Mouse (Mus musculus): ENCODE data around the gene Acsl1. TPM values are rescaled to one million over a fixed set of nuclear protein-coding genes. Genes with fewer than 3 reads are reported as not detected.
"Not testable (repeated sequence)": the region's sequence is repeated elsewhere in the genome, so short reads cannot be mapped to it uniquely, and the experiment has no call there.

The Acsl1 gene
- total RNA-seq, 2 experiments from 2014 or later: 45.7 to 48.2 TPM

DNA sequence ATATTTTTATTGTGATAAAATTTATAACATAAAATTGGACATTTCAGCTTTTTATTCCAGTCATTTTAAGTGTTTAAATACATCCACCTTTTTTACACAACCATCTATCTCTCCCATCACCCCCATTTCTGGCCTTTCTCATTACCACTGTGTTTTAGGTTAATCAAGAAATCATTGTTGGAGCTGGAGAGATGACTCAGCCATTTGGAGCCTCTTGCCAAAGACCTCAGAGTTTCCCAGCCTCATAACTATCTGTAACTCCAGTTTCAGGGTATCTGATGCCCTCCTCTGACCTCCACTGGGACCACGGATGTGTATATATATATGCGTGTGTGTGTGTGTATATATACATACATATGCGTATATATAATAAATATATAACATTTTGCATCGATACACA, 80.2 kb downstream of the Acsl1 start:
- DNase-seq (ENCODE audit: extremely low spot score in 1 of 2, low spot score in 1 of 2): no peak

DNA sequence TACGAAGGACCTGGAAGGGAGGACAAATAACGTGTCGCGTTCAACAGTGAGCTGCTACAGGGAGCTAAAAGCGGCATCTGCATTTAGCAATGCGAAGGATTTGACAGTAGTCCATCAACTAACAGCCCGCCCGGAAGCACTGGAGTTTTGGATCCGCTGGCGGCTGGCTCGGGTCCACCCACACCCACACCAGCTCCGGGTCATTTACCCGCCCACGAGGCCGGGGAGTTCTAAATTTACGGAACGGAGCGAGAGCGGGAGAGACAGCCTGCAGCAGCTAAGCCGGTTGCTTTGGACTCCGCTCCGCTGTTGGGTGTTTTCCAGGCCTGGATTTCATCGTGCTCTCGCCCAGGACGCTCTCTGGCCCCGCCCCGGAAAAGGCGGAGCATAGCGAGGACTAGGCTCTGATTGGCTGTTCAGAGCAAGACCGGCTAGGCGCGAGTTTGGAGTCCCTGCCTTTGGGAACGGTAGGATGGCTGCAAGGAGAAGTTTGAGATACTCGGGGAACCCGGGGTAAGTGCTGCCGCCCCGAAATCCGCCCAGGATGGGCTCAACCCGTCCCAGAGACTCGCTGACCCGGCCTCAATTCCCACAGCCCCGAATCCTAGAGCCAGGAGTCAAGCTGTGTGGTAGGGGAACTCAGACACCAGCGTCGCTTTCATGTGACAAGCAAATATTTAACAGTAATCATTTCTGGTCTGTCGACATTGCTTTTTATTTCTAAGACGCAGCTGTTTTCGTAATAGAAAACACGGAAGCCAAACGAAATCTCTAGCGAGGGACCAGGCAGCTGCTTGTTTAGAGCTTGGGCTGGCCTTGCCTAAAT, 81.0 kb downstream of the Acsl1 start, which contains the start of gene Cenpu:
TSS of gene Cenpu (plus strand) at position 414 of the 826 bp plus-strand sequence.
- DNase-seq (ENCODE audit: extremely low spot score in 1 of 2, low spot score in 1 of 2): peak; percentile 96 to 99

- DNase-seq (ENCODE audit: extremely low spot score in 1 of 2, low spot score in 1 of 2): no peak
These were observed 81.6 kb downstream of the Acsl1 start for GRCm38 (mm10) chr8:46552441-46552765.

- DNase-seq (ENCODE audit: extremely low spot score in 1 of 2, low spot score in 1 of 2): peak in 1 of 2 experiments; percentile 41
These were observed 88.6 kb downstream of the Acsl1 start for GRCm38 (mm10) chr8:46559428-46559827.

- no peak for DNase-seq (ENCODE audit: extremely low spot score in 1 of 2, low spot score in 1 of 2)
These were observed 91.5 kb downstream of the Acsl1 start for GRCm38 (mm10) chr8:46562333-46562732.

DNA sequence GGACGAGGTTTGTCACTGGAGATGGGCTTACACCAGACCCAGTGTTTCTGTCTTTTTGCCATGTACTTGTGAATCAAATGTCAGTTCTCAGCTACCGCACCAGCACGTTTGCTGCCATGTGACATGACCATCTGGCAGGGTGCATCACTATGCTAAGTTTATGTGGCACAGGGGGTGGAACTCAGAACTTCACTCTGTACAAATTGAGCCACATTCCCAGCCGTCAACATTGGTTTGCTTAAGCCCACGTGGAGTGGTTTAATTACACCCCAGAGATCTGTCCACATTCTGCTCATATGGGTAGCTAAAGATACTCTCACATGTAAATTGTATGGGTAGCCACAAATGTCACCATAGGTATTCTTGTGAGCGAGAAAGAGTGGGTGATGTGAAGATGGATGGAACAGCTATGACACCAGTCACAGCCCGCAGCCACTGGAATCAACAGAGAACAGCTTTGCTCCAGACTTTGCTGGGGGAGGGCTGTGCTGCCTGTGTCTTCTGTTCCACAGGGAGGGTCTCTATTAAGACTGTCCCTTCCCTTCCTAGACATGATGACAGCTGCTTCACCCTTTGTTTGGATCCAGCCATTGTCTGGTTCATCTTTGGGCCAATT, 96.2 kb downstream of the Acsl1 start:
- DNase-seq (ENCODE audit: extremely low spot score in 1 of 2, low spot score in 1 of 2): peak; percentile 46 to 65

- no peak for DNase-seq (ENCODE audit: extremely low spot score in 1 of 2, low spot score in 1 of 2)
These were observed 97.1 kb downstream of the Acsl1 start for GRCm38 (mm10) chr8:46567946-46568345.

DNA sequence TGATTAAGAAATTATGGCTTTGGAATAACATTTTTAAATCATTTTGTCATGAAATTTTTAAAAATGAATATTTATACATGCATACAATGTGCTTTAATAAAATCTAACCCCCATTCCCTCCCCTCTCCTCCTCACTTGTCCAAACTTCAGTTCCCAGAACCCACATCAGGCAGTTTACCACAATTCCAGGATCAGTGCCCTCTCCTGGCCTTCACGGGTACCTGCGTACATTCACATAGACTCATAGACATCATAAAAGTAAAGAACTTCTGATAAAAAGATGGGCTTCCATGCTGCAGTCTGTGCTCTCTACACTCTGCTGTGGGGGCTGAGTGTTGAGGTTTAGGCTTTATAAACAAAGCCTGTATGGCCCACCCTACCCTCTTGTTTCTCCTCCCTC, 98.1 kb downstream of the Acsl1 start:
- no peak for DNase-seq (ENCODE audit: extremely low spot score in 1 of 2, low spot score in 1 of 2)

- no peak for DNase-seq (ENCODE audit: extremely low spot score in 1 of 2, low spot score in 1 of 2)
These were observed 99.0 kb downstream of the Acsl1 start for GRCm38 (mm10) chr8:46569659-46570441.

DNA sequence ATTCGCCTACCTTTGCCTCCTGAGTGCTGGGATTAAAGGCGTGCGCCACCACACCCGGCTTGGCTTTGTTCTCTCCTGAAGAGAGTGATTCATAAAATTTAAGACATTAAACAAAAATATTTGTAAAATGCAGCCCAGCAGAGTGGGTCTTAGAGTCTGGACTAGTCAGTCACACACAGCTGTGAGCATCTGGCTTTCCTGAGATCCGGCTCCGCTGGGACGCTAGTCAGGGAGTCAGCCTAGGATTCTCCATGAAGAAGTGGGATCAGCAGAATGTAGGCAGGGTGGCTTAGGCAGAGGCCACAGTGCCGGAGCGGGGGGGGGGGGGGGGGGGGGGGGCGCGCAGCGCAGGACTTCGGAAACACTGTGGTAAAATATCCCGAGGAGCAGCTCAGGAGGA, 99.8 kb downstream of the Acsl1 start:
- DNase-seq (ENCODE audit: extremely low spot score in 1 of 2, low spot score in 1 of 2): no peak

GRCm38 (mm10) chr8:46573446-46573845, 102.6 kb downstream of the Acsl1 start:
- DNase-seq (ENCODE audit: extremely low spot score in 1 of 2, low spot score in 1 of 2): no peak

GRCm38 (mm10) chr8:46573964-46574363, 103.1 kb downstream of the Acsl1 start:
- no peak for DNase-seq (ENCODE audit: extremely low spot score in 1 of 2, low spot score in 1 of 2)

- DNase-seq (ENCODE audit: extremely low spot score in 1 of 2, low spot score in 1 of 2): no peak
These were observed 108.0 kb downstream of the Acsl1 start for GRCm38 (mm10) chr8:46578794-46579193.

- DNase-seq (ENCODE audit: extremely low spot score in 1 of 2, low spot score in 1 of 2): not testable (repeated sequence)
These were observed 113.5 kb downstream of the Acsl1 start for GRCm38 (mm10) chr8:46584328-46584727.

DNA sequence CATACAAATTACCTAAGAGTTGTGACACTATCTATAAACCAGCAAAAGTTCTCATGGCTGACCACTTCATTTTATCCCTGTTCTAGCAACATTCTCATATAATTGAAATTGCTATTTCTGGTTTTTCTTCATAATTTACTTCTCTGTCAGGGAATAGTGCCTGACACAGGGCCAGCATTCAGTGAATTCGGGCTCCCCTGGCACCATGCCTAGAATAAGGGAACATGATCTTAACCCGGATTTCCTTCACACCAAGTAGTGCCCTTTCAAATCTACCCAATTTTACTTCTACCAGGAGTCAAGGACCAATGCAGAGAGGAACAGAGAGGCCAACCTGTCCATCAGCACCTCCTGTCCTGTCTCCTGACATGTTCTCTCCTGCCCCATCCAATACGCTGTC, 114.7 kb downstream of the Acsl1 start:
- DNase-seq (ENCODE audit: extremely low spot score in 1 of 2, low spot score in 1 of 2): no peak

Other genes starting within 250 kb of the Acsl1 start
- not detected for gene Helt, start 176.4 kb upstream of the Acsl1 start, total RNA-seq (2021)
- 1 to 10 TPM; 1.9 to 2.3 TPM for gene Cenpu, start 81.0 kb downstream of the Acsl1 start, total RNA-seq (2021)
- gene Primpol, start 146.2 kb downstream of the Acsl1 start, total RNA-seq (2021): 1 to 10 TPM; 3.4 to 5.8 TPM
- 10 to 100 TPM; 13.2 to 15.3 TPM for gene Casp3, start 146.3 kb downstream of the Acsl1 start, total RNA-seq (2021)